Mouse (Mus musculus) forebrain, embryonic 13.5 days (tissue): ENCODE measurements around the gene Elmo3. TPM values are rescaled to one million over a fixed set of nuclear protein-coding genes. Genes with fewer than 3 reads are reported as not detected.
A peak's percentile ranks its signal among the peaks of the same experiment; 100 is the strongest.
"Not testable (repeated sequence)": the region's sequence is repeated elsewhere in the genome, so short reads cannot be mapped to it uniquely, and the experiment has no call there.

Experiments
- ATAC-seq: fragments of 200-750 bp; cut with Nextera tagmentation; 2 replicates; pipeline ENCODE4 v1.8.0; 2017
- H3K27ac ChIP-seq: fragments of 300-500 bp; sonication (generic); 2 replicates; pipeline ENCODE4 v1.5.1; 2015; ENCODE audit warnings: inconsistent platforms, mild to moderate bottlenecking, moderate library complexity
- H3K27me3 ChIP-seq: fragments of 300-500 bp; sonication (generic); 2 replicates; pipeline ENCODE4 v1.6.1; 2015; ENCODE audit warnings: mild to moderate bottlenecking, inconsistent platforms
- H3K36me3 ChIP-seq: fragments of 300-500 bp; sonication (generic); 2 replicates; pipeline ENCODE4 v1.6.1; 2015; ENCODE audit warnings: mild to moderate bottlenecking, inconsistent platforms; ENCODE audit not compliant: poor library complexity, severe bottlenecking
- H3K4me1 ChIP-seq: fragments of 300-500 bp; sonication (generic); 2 replicates; pipeline ENCODE4 v1.6.1; 2015; ENCODE audit warnings: inconsistent platforms
- H3K4me2 ChIP-seq: fragments of 300-500 bp; sonication (generic); 2 replicates; pipeline ENCODE4 v1.6.1; 2015; ENCODE audit warnings: inconsistent platforms, mild to moderate bottlenecking, moderate library complexity
- H3K4me3 ChIP-seq: fragments of 300-500 bp; sonication (generic); 2 replicates; pipeline ENCODE4 v1.5.1; 2015; ENCODE audit warnings: mild to moderate bottlenecking, inconsistent platforms
- H3K9ac ChIP-seq: fragments of 300-500 bp; sonication (generic); 2 replicates; pipeline ENCODE4 v1.6.1; 2015; ENCODE audit warnings: mild to moderate bottlenecking, inconsistent platforms
- H3K9me3 ChIP-seq: fragments of 300-500 bp; sonication (generic); replicated peaks from 2 replicates; pipeline ENCODE4 v1.6.1; 2016; ENCODE audit warnings: inconsistent platforms
- WGBS: fragments of 180-500 bp; shearing (Covaris S2); methylation state at CpG from one replicate; pipeline ENCODE4 v1.1.7; 2015; 5-methylcytosine and 5-hydroxymethylcytosine counted together
- polyA plus RNA-seq: library from polyadenylated mRNA; unstranded; fragments of >200 nt; fragmentation: Nextera tagmentation; extraction: Ambion mirVana; gene quantifications from 2 replicates; pipeline ENCODE4 v1.2.1, GENCODE M21; 2015

Gene Elmo3
- polyA plus RNA-seq, 1 experiment from 2014 or later = 0.75 TPM

GRCm38 (mm10) chr8:105281821-105282220 lies 23.6 kb upstream of the Elmo3 start:
- no peak overlapping the region for H3K4me3 ChIP-seq
- H3K27me3 ChIP-seq = peaks cover 38% of the 10 kb centered on the region
- H3K9ac ChIP-seq = no peak overlapping the region
- H3K9me3 ChIP-seq = no peaks in the 10 kb centered on the region
- no peak for ATAC-seq
- H3K27ac ChIP-seq = no peak overlapping the region
- H3K4me1 ChIP-seq = peaks cover 29% of the 10 kb centered on the region
- peaks cover 49% of the 10 kb centered on the region for H3K36me3 ChIP-seq
- H3K4me2 ChIP-seq = no peak overlapping the region
- WGBS = 89% methylated on average over 12 of the region's 12 CpGs

- Histone ChIP-seq H3K4me2 (no peak overlapping the region), H3K4me1 (peaks cover 30% of the 10 kb centered on the region), H3K4me3 (no peak overlapping the region), H3K27ac (no peak overlapping the region), H3K36me3 (peaks cover 49% of the 10 kb centered on the region), H3K9me3 (no peaks in the 10 kb centered on the region), H3K27me3 (peaks cover 34% of the 10 kb centered on the region), H3K9ac (no peak overlapping the region)
- no peak for ATAC-seq
- 95% methylated on average over 4 of the region's 4 CpGs for WGBS
These were observed 23.2 kb upstream of the Elmo3 start for GRCm38 (mm10) chr8:105282239-105282638.

GRCm38 (mm10) chr8:105283074-105283473 lies 22.3 kb upstream of the Elmo3 start:
- Histone ChIP-seq H3K4me1 (peaks cover 38% of the 10 kb centered on the region), H3K4me3 (no peak overlapping the region), H3K9ac (no peak overlapping the region), H3K27me3 (peaks cover 26% of the 10 kb centered on the region), H3K9me3 (no peaks in the 10 kb centered on the region), H3K4me2 (no peak overlapping the region), H3K36me3 (peaks cover 49% of the 10 kb centered on the region), H3K27ac (no peak overlapping the region)
- 22% methylated on average over 23 of the region's 23 CpGs for WGBS
- ATAC-seq = 0 out of 2 replicates have a peak, but pooled peaks have one; percentile 14

GRCm38 (mm10) chr8:105285514-105285913 lies 19.9 kb upstream of the Elmo3 start:
- Histone ChIP-seq H3K4me2 (no peak overlapping the region), H3K36me3 (peaks cover 42% of the 10 kb centered on the region)

GRCm38 (mm10) chr8:105286907-105287306 lies 18.5 kb upstream of the Elmo3 start:
- Histone ChIP-seq H3K4me3 (no peak overlapping the region), H3K9ac (peak overlapping the region; percentile 10; the same call in 1 of the 2 replicates), H3K4me2 (peak overlapping the region; percentile 70), H3K9me3 (no peaks in the 10 kb centered on the region), H3K27me3 (peaks cover 11% of the 10 kb centered on the region), H3K36me3 (peaks cover 35% of the 10 kb centered on the region), H3K27ac (no peak overlapping the region), H3K4me1 (peaks cover 52% of the 10 kb centered on the region)
- 85% methylated on average over 4 of the region's 4 CpGs for WGBS
- ATAC-seq = no peak

More at GRCm38 (mm10) chr8:105285514-105285913, 19.9 kb upstream of the Elmo3 start:
- Histone ChIP-seq H3K4me3 (no peak overlapping the region), H3K27me3 (peaks cover 8% of the 10 kb centered on the region), H3K9me3 (no peaks in the 10 kb centered on the region), H3K4me1 (peaks cover 45% of the 10 kb centered on the region), H3K9ac (no peak overlapping the region), H3K27ac (no peak overlapping the region)
- no peak for ATAC-seq
- 47% methylated on average over 12 of the region's 12 CpGs for WGBS

- Histone ChIP-seq H3K4me3 (peak overlapping the region; percentile 50), H3K4me2 (peak overlapping the region; percentile 70), H3K9ac (peak overlapping the region; percentile 41; the same call in 1 of the 2 replicates), H3K27me3 (peaks cover 11% of the 10 kb centered on the region), H3K9me3 (no peaks in the 10 kb centered on the region), H3K36me3 (peaks cover 21% of the 10 kb centered on the region), H3K4me1 (peaks cover 52% of the 10 kb centered on the region), H3K27ac (no peak overlapping the region)
- ATAC-seq = no peak
- WGBS = 89% methylated on average over 5 of the region's 5 CpGs
These were observed 17.2 kb upstream of the Elmo3 start for GRCm38 (mm10) chr8:105288231-105288630.

GRCm38 (mm10) chr8:105288958-105289732 lies 16.3 kb upstream of the Elmo3 start:
- H3K27ac ChIP-seq = peak overlapping the region; percentile 84
- ATAC-seq = peak; percentile 91
- peak overlapping the region; percentile 70 for H3K4me2 ChIP-seq
- H3K9me3 ChIP-seq = no peaks in the 10 kb centered on the region
- peaks cover 52% of the 10 kb centered on the region for H3K4me1 ChIP-seq
- H3K4me3 ChIP-seq = peak overlapping the region; percentile 50
- peaks cover 11% of the 10 kb centered on the region for H3K27me3 ChIP-seq
- WGBS = under 1% methylated on average over 53 of the region's 53 CpGs
- peaks cover 14% of the 10 kb centered on the region for H3K36me3 ChIP-seq
- peak overlapping the region; percentile 65 for H3K9ac ChIP-seq

- H3K27ac ChIP-seq = peak within 1 kb of the TSS; percentile 84
- 1% methylated on average over 43 of the region's 43 CpGs for WGBS
- H3K9ac ChIP-seq = peak within 1 kb of the TSS; percentile 65
- peak within 1 kb of the TSS; percentile 50 for H3K4me3 ChIP-seq
- no peaks in the 10 kb centered on the region for H3K9me3 ChIP-seq
- H3K27me3 ChIP-seq = peaks cover 11% of the 10 kb centered on the region
- H3K4me1 ChIP-seq = peaks cover 52% of the 10 kb centered on the region
- peak within 1 kb of the TSS; percentile 70 for H3K4me2 ChIP-seq
- H3K36me3 ChIP-seq = peaks cover 8% of the 10 kb centered on the region
- ATAC-seq = peak; percentile 39
These were observed 15.5 kb upstream of the Elmo3 start, which contains the start of gene 4931428F04Rik for GRCm38 (mm10) chr8:105289805-105290460. TSS of gene 4931428F04Rik (minus strand) at chr8:105289864.

GRCm38 (mm10) chr8:105290554-105291314 lies 14.7 kb upstream of the Elmo3 start:
- Histone ChIP-seq H3K4me2 (peak overlapping the region; percentile 70), H3K4me1 (peaks cover 48% of the 10 kb centered on the region), H3K27ac (no peak overlapping the region), H3K27me3 (peaks cover 11% of the 10 kb centered on the region), H3K4me3 (peak overlapping the region; percentile 50), H3K9me3 (no peaks in the 10 kb centered on the region), H3K9ac (0 out of 2 replicates have a peak overlapping the region, but pooled peaks have one; percentile 65), H3K36me3 (peaks cover under 1% of the 10 kb centered on the region; the same call in 1 of the 2 replicates)
- ATAC-seq = no peak
- 5% methylated on average over 31 of the region's 31 CpGs for WGBS

GRCm38 (mm10) chr8:105291364-105291763 lies 14.0 kb upstream of the Elmo3 start:
- not testable (repeated sequence) for H3K36me3 ChIP-seq, H3K9me3 ChIP-seq, H3K27ac ChIP-seq, H3K9ac ChIP-seq, H3K4me3 ChIP-seq, ATAC-seq
- H3K4me1 ChIP-seq = peaks cover 42% of the 10 kb centered on the region
- peaks cover 11% of the 10 kb centered on the region for H3K27me3 ChIP-seq
- H3K4me2 ChIP-seq = peak overlapping the region; percentile 70; the same call in 1 of the 2 replicates
- 88% methylated on average over 8 of the region's 8 CpGs for WGBS

GRCm38 (mm10) chr8:105291802-105292201 lies 13.6 kb upstream of the Elmo3 start:
- H3K27me3 ChIP-seq = peaks cover 11% of the 10 kb centered on the region
- not testable (repeated sequence) for H3K9me3 ChIP-seq, H3K4me3 ChIP-seq, H3K36me3 ChIP-seq, H3K9ac ChIP-seq, ATAC-seq, H3K27ac ChIP-seq, H3K4me2 ChIP-seq
- peaks cover 40% of the 10 kb centered on the region for H3K4me1 ChIP-seq
- WGBS = 70% methylated on average over 3 of the region's 3 CpGs
